Mouse (Mus musculus): Measurements from ENCODE around the gene Wdr76. TPM values are rescaled to one million over a fixed set of nuclear protein-coding genes. Genes with fewer than 3 reads are reported as not detected.
"Not testable (repeated sequence)": the region's sequence is repeated elsewhere in the genome, so short reads cannot be mapped to it uniquely, and the experiment has no call there.

The Wdr76 gene
- 4.0 and 4.2 TPM in 2 replicates for polyA plus RNA-seq (2014; fragmentation: Nextera tagmentation; extraction: Ambion mirVana)

GRCm38 (mm10) chr2:121505942-121506882 is at the start of gene Wdr76, which contains the start of gene Mfap1a:
Wdr76 (plus strand) TSS chr2:121506723.
Mfap1a (minus strand) TSS chr2:121506665.
- 3% methylated on average over 38 of the region's 42 CpGs for WGBS
- not testable (repeated sequence) for H3K27me3 ChIP-seq (ENCODE audit: control insufficient read depth, insufficient read depth, low read length); H3K9me3 ChIP-seq (ENCODE audit: control insufficient read depth, low read length); H3K27ac ChIP-seq (ENCODE audit: low read depth, low read length); H3K36me3 ChIP-seq (ENCODE audit: control insufficient read depth, insufficient read depth, low read length)
- peak within 1 kb of the TSS; percentile 58 for H3K4me2 ChIP-seq (ENCODE audit: low read depth, low read length)
- H3K9ac ChIP-seq (replicated peaks; ENCODE audit: low read depth, low read length) = peak within 1 kb of the TSS; percentile 50
- ATAC-seq (ENCODE audit: low read depth) = peak; percentile 94
- H3K4me1 ChIP-seq (ENCODE audit: control insufficient read depth, insufficient read depth, low read length) = peaks cover 13% of the 10 kb centered on the region; the same call in 1 of the 2 replicates
- H3K4me3 ChIP-seq (ENCODE audit: low read depth, low read length) = peak within 1 kb of the TSS; percentile 49

DNA sequence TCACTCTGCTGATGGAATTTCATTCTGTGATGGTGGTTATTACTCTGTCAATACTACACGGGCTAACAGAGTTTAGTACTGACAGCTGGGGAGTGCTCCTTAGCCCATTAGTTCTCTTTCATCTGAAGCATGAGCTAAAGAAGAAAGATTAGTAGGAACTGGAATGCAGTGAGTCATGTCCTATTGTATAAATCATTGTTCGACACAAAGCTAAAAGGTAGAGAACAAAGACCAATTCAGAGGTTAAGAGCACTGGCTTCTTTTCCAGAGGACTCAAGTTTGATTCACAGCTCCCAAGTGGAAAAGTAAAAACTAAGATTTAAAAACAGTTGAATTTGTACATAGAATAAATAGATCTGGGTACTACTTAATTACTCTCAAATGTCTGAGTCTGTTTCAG is 46.5 kb upstream of the Wdr76 start:
- Histone ChIP-seq H3K36me3 (ENCODE audit: control insufficient read depth, insufficient read depth, low read length) (no peaks in the 10 kb centered on the region; the same call in 1 of the 2 replicates), H3K9ac (replicated peaks; ENCODE audit: low read depth, low read length) (no peak overlapping the region), H3K27me3 (ENCODE audit: control insufficient read depth, insufficient read depth, low read length) (no peaks in the 10 kb centered on the region), H3K4me1 (ENCODE audit: control insufficient read depth, insufficient read depth, low read length) (peaks cover 9% of the 10 kb centered on the region; the same call in 1 of the 2 replicates), H3K27ac (ENCODE audit: low read depth, low read length) (no peak overlapping the region), H3K4me2 (ENCODE audit: low read depth, low read length) (no peak overlapping the region), H3K4me3 (ENCODE audit: low read depth, low read length) (no peak overlapping the region), H3K9me3 (ENCODE audit: control insufficient read depth, low read length) (no peaks in the 10 kb centered on the region)
- no peak for ATAC-seq (ENCODE audit: low read depth)
- 58% methylated on average over 2 of the region's 2 CpGs for WGBS

DNA sequence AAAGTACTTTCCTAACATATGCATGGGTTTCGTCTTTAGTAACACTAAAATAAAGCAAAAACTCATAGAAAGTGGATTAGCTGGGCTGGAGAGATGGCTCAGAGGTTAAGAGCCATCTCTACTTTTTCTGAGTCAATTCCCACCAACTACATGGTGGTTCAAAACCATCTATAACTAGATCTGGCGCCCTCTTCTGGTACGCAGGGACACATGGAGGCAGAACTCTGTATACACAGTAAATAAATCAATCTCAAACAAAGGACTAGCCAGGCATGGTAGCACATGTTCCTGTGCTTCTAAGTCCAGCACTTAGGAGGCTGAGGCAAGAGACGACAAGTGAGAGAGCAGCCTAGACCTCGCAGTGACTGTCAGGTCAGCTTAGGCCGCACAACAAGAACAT is 37.5 kb upstream of the Wdr76 start:
- H3K4me2 ChIP-seq (ENCODE audit: low read depth, low read length); ATAC-seq (ENCODE audit: low read depth); H3K9me3 ChIP-seq (ENCODE audit: control insufficient read depth, low read length); H3K36me3 ChIP-seq (ENCODE audit: control insufficient read depth, insufficient read depth, low read length); H3K27me3 ChIP-seq (ENCODE audit: control insufficient read depth, insufficient read depth, low read length); H3K9ac ChIP-seq (replicated peaks; ENCODE audit: low read depth, low read length); H3K27ac ChIP-seq (ENCODE audit: low read depth, low read length); H3K4me1 ChIP-seq (ENCODE audit: control insufficient read depth, insufficient read depth, low read length); H3K4me3 ChIP-seq (ENCODE audit: low read depth, low read length): not testable (repeated sequence)
- 50% methylated on average over 1 of the region's 6 CpGs for WGBS

GRCm38 (mm10) chr2:121472783-121473182 is 33.7 kb upstream of the Wdr76 start:
- not testable (repeated sequence) for H3K9me3 ChIP-seq (ENCODE audit: control insufficient read depth, low read length); ATAC-seq (ENCODE audit: low read depth); H3K9ac ChIP-seq (replicated peaks; ENCODE audit: low read depth, low read length); H3K27ac ChIP-seq (ENCODE audit: low read depth, low read length); H3K36me3 ChIP-seq (ENCODE audit: control insufficient read depth, insufficient read depth, low read length); H3K4me3 ChIP-seq (ENCODE audit: low read depth, low read length); H3K4me1 ChIP-seq (ENCODE audit: control insufficient read depth, insufficient read depth, low read length); H3K4me2 ChIP-seq (ENCODE audit: low read depth, low read length); H3K27me3 ChIP-seq (ENCODE audit: control insufficient read depth, insufficient read depth, low read length)
- WGBS = 96% methylated on average over 3 of the region's 3 CpGs

GRCm38 (mm10) chr2:121473301-121474179 is 33.0 kb upstream of the Wdr76 start, which contains the start of gene Mfap1b:
Mfap1b (minus strand) TSS chr2:121474067.
- H3K36me3 ChIP-seq (ENCODE audit: control insufficient read depth, insufficient read depth, low read length); H3K4me1 ChIP-seq (ENCODE audit: control insufficient read depth, insufficient read depth, low read length); H3K9me3 ChIP-seq (ENCODE audit: control insufficient read depth, low read length); H3K27me3 ChIP-seq (ENCODE audit: control insufficient read depth, insufficient read depth, low read length); H3K27ac ChIP-seq (ENCODE audit: low read depth, low read length): not testable (repeated sequence)
- peak; percentile 96 for ATAC-seq (ENCODE audit: low read depth)
- H3K4me2 ChIP-seq (ENCODE audit: low read depth, low read length) = peak within 1 kb of the TSS; percentile 60
- H3K4me3 ChIP-seq (ENCODE audit: low read depth, low read length) = peak within 1 kb of the TSS; percentile 52
- H3K9ac ChIP-seq (replicated peaks; ENCODE audit: low read depth, low read length) = peak within 1 kb of the TSS; percentile 46
- 5% methylated on average over 37 of the region's 41 CpGs for WGBS

DNA sequence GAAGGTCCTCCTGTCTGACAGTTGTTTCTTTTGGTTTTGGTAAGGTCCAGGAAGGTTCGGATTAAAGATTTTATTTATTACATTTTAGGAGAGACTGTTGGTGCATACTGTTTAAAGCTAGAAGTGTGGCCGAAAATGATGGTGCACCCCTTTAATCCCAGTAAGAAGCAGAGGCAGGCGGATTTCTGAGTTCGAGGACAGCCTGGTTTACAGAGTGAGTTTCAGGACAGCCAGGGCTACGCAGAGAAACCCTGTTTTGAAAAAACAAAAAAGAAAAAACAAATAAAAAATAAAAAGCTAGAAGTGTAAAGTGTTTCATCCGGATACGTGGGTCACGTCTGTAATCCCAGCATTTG is 32.4 kb upstream of the Wdr76 start:
- H3K4me3 ChIP-seq (ENCODE audit: low read depth, low read length) = peak overlapping the region; percentile 52
- H3K27ac ChIP-seq (ENCODE audit: low read depth, low read length) = no peak overlapping the region
- WGBS = 32% methylated on average over 8 of the region's 8 CpGs
- peak overlapping the region; percentile 36 for H3K4me2 ChIP-seq (ENCODE audit: low read depth, low read length)
- ATAC-seq (ENCODE audit: low read depth) = peak; percentile 37
- H3K27me3 ChIP-seq (ENCODE audit: control insufficient read depth, insufficient read depth, low read length) = no peaks in the 10 kb centered on the region
- no peaks in the 10 kb centered on the region for H3K9me3 ChIP-seq (ENCODE audit: control insufficient read depth, low read length)
- peaks cover 3% of the 10 kb centered on the region; the same call in 1 of the 2 replicates for H3K4me1 ChIP-seq (ENCODE audit: control insufficient read depth, insufficient read depth, low read length)
- no peaks in the 10 kb centered on the region for H3K36me3 ChIP-seq (ENCODE audit: control insufficient read depth, insufficient read depth, low read length)
- peak overlapping the region; percentile 22; the same call in 1 of the 2 replicates for H3K9ac ChIP-seq (replicated peaks; ENCODE audit: low read depth, low read length)

DNA sequence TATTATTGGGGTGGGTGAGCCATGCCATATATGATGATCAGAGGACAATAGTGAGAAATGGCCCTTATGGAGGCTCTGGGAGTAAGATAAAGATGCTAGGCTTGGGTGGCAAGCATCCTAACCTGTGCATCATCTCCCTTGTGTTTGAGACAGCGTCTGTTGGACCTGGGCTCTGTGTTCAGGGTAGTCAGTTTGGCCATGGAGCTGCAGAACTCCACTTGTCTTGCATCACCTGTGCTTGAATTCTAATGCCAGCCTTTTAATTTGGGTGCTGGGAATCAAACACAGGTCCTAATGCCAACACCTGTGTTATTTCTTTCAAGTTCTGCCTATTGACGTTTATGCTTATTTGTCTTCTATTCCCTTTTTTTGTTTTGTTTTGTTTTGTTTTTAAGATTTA is 31.2 kb upstream of the Wdr76 start:
- H3K36me3 ChIP-seq (ENCODE audit: control insufficient read depth, insufficient read depth, low read length); H3K4me2 ChIP-seq (ENCODE audit: low read depth, low read length); ATAC-seq (ENCODE audit: low read depth); H3K9me3 ChIP-seq (ENCODE audit: control insufficient read depth, low read length); H3K4me3 ChIP-seq (ENCODE audit: low read depth, low read length); H3K9ac ChIP-seq (replicated peaks; ENCODE audit: low read depth, low read length); H3K27ac ChIP-seq (ENCODE audit: low read depth, low read length); H3K4me1 ChIP-seq (ENCODE audit: control insufficient read depth, insufficient read depth, low read length); H3K27me3 ChIP-seq (ENCODE audit: control insufficient read depth, insufficient read depth, low read length): not testable (repeated sequence)
- 97% methylated on average over 2 of the region's 2 CpGs for WGBS

GRCm38 (mm10) chr2:121477491-121478266 is 28.8 kb upstream of the Wdr76 start:
- ATAC-seq (ENCODE audit: low read depth) = no peak
- Histone ChIP-seq H3K27ac (ENCODE audit: low read depth, low read length) (no peak overlapping the region), H3K4me2 (ENCODE audit: low read depth, low read length) (no peak overlapping the region), H3K4me3 (ENCODE audit: low read depth, low read length) (no peak overlapping the region), H3K4me1 (ENCODE audit: control insufficient read depth, insufficient read depth, low read length) (peaks cover 3% of the 10 kb centered on the region; the same call in 1 of the 2 replicates), H3K9me3 (ENCODE audit: control insufficient read depth, low read length) (no peaks in the 10 kb centered on the region), H3K9ac (replicated peaks; ENCODE audit: low read depth, low read length) (no peak overlapping the region), H3K27me3 (ENCODE audit: control insufficient read depth, insufficient read depth, low read length) (no peaks in the 10 kb centered on the region), H3K36me3 (ENCODE audit: control insufficient read depth, insufficient read depth, low read length) (no peaks in the 10 kb centered on the region)
- WGBS = 70% methylated on average over 3 of the region's 3 CpGs
